Mouse (Mus musculus) kidney, postnatal 25 days (tissue): ENCODE data around the gene Myh10.

Source experiments
- DNase-seq, 2 experiments: peaks; one replicate each; pipeline ENCODE4 v3.0.0; 2021; ENCODE audit warnings: mixed read lengths in 2 of 2

The Myh10 gene

GRCm38 (mm10) chr11:68864544-68865189, 173.3 kb downstream of the Myh10 start:
- peak; percentile 99 for DNase-seq
